Mouse (Mus musculus) cerebellum, adult 2 months (tissue): ENCODE results near the gene Fkbp4. TPM values are rescaled to one million over a fixed set of nuclear protein-coding genes. Genes with fewer than 3 reads are reported as not detected.

Experiments
- DNase-seq, 2 experiments: peaks; one replicate each; pipeline ENCODE4 v3.0.0; 2021
- H3K27ac ChIP-seq: fragments of 200-500 bp; 2 replicates; pipeline ENCODE4 v1.5.1; 2012; ENCODE audit warnings: low read length, control low read depth, inconsistent platforms; ENCODE audit not compliant: insufficient read depth
- H3K27me3 ChIP-seq: fragments of 200-500 bp; 2 replicates; pipeline ENCODE4 v1.6.1; 2012; ENCODE audit warnings: inconsistent platforms, mild to moderate bottlenecking, low read length, moderate library complexity; ENCODE audit not compliant: control insufficient read depth, insufficient read depth
- H3K4me1 ChIP-seq: fragments of 200-500 bp; 2 replicates; pipeline ENCODE4 v1.6.1; 2011; ENCODE audit warnings: low read length; ENCODE audit not compliant: control insufficient read depth, insufficient read depth
- H3K4me3 ChIP-seq: fragments of 200-500 bp; replicated peaks from 2 replicates; pipeline ENCODE3; 2011; ENCODE audit warnings: mild to moderate bottlenecking, low read depth, low read length, control low read depth; ENCODE audit not compliant: insufficient read depth
- CTCF ChIP-seq: fragments of 200-500 bp; IDR thresholded peaks from 2 replicates; pipeline ENCODE4 v1.5.1; 2011; ENCODE audit warnings: low read depth, mild to moderate bottlenecking, control low read depth, low read length, moderate library complexity, borderline replicate concordance; ENCODE audit not compliant: insufficient read depth
- POLR2A ChIP-seq: fragments of 200-500 bp; IDR thresholded peaks from 2 replicates; pipeline ENCODE4 v1.6.1; 2011; ENCODE audit warnings: low read length, control low read depth, borderline replicate concordance; ENCODE audit not compliant: insufficient read depth
- WGBS: fragments of 180-500 bp; shearing (Covaris S2); methylation state at CpG from one replicate; pipeline ENCODE4 v1.1.7; 2018; 5-methylcytosine and 5-hydroxymethylcytosine counted together
- polyA plus RNA-seq: library from polyadenylated mRNA; depleted of rRNA; stranded (reverse); fragments of >200 nt; gene quantifications from 2 replicates; pipeline ENCODE4 v1.2.3, GENCODE M21; 2012

Gene Fkbp4
- polyA plus RNA-seq, 1 experiment = 249 TPM

- no peak for TF ChIP-seq POLR2A
- TF ChIP-seq CTCF = no peak
- Histone ChIP-seq H3K4me3 (no peak overlapping the region), H3K4me1 (peaks cover 3% of the 10 kb centered on the region), H3K27ac (no peak overlapping the region), H3K27me3 (no peaks in the 10 kb centered on the region)
- 28% methylated on average over 5 of the region's 5 CpGs for WGBS
- no peak for DNase-seq
These were observed 33.8 kb downstream of the Fkbp4 start for GRCm38 (mm10) chr6:128404708-128405107.

- Histone ChIP-seq H3K4me1 (peaks cover 6% of the 10 kb centered on the region), H3K27ac (peak overlapping the region; percentile 63), H3K27me3 (no peaks in the 10 kb centered on the region), H3K4me3 (peak overlapping the region; percentile 63)
- DNase-seq = peak; percentile 72 to 80
- TF ChIP-seq CTCF (no peak), POLR2A (0 out of 2 replicates have a peak, but pooled peaks have one; percentile 16)
- 12% methylated on average over 21 of the region's 21 CpGs for WGBS
These were observed 38.9 kb downstream of the Fkbp4 start for GRCm38 (mm10) chr6:128399421-128400185.

GRCm38 (mm10) chr6:128398996-128399395, 39.5 kb downstream of the Fkbp4 start, which contains the start of gene Nrip2:
TSS of gene Nrip2 (plus strand) at chr6:128399296.
- Histone ChIP-seq H3K4me3 (peak within 1 kb of the TSS; percentile 63), H3K27me3 (no peaks in the 10 kb centered on the region), H3K27ac (peak within 1 kb of the TSS; percentile 63), H3K4me1 (peaks cover 4% of the 10 kb centered on the region; the same call in 1 of the 2 replicates)
- TF ChIP-seq POLR2A = no peak
- no peak for TF ChIP-seq CTCF
- no peak for DNase-seq
- 19% methylated on average over 3 of the region's 3 CpGs for WGBS

- Histone ChIP-seq H3K27ac (no peak overlapping the region), H3K4me3 (no peak overlapping the region), H3K27me3 (no peaks in the 10 kb centered on the region), H3K4me1 (peaks cover 4% of the 10 kb centered on the region; the same call in 1 of the 2 replicates)
- TF ChIP-seq POLR2A = no peak
- no peak for TF ChIP-seq CTCF
- no peak for DNase-seq
- WGBS = 85% methylated on average over 7 of the region's 7 CpGs
These were observed 40.8 kb downstream of the Fkbp4 start for GRCm38 (mm10) chr6:128397574-128398261.

GRCm38 (mm10) chr6:128390683-128391082, 47.8 kb downstream of the Fkbp4 start:
- no peak for DNase-seq
- no peak overlapping the region for H3K4me3 ChIP-seq
- no peak for TF ChIP-seq POLR2A
- TF ChIP-seq CTCF = no peak
- no peak overlapping the region for H3K27ac ChIP-seq
- WGBS = 46% methylated on average over 1 of the region's 1 CpGs
- no peaks in the 10 kb centered on the region for H3K27me3 ChIP-seq
- H3K4me1 ChIP-seq = no peaks in the 10 kb centered on the region; the same call in 1 of the 2 replicates

- Histone ChIP-seq H3K4me1 (no peaks in the 10 kb centered on the region; the same call in 1 of the 2 replicates), H3K27ac (no peak overlapping the region), H3K4me3 (no peak overlapping the region), H3K27me3 (no peaks in the 10 kb centered on the region)
- no peak for DNase-seq
- 92% methylated on average over 1 of the region's 1 CpGs for WGBS
- TF ChIP-seq CTCF (no peak), POLR2A (no peak)
These were observed 49.3 kb downstream of the Fkbp4 start for GRCm38 (mm10) chr6:128389185-128389584.

GRCm38 (mm10) chr6:128385026-128385425, 53.5 kb downstream of the Fkbp4 start:
- Histone ChIP-seq H3K27ac (no peak overlapping the region), H3K4me1 (no peaks in the 10 kb centered on the region; the same call in 1 of the 2 replicates), H3K4me3 (no peak overlapping the region), H3K27me3 (no peaks in the 10 kb centered on the region)
- WGBS = 74% methylated on average over 1 of the region's 1 CpGs
- TF ChIP-seq CTCF (no peak), POLR2A (no peak)
- no peak for DNase-seq
